Mouse (Mus musculus) G1E-ER4 (cell line): Measurements from ENCODE around the gene Dusp27. TPM values are rescaled to one million over a fixed set of nuclear protein-coding genes. Genes with fewer than 3 reads are reported as not detected.

ENCODE experiments used
- GATA1 ChIP-seq: IDR thresholded peaks from one replicate; pipeline ENCODE4 v1.8.0; 2012; ENCODE audit warnings: low read length, inconsistent platforms
- polyA plus RNA-seq: library from polyadenylated mRNA; stranded (reverse); fragments of >175 nt; gene quantifications from 2 replicates; pipeline ENCODE4 v1.2.3, GENCODE M21; 2012

The Dusp27 gene
- not detected in 2 replicates for polyA plus RNA-seq

DNA sequence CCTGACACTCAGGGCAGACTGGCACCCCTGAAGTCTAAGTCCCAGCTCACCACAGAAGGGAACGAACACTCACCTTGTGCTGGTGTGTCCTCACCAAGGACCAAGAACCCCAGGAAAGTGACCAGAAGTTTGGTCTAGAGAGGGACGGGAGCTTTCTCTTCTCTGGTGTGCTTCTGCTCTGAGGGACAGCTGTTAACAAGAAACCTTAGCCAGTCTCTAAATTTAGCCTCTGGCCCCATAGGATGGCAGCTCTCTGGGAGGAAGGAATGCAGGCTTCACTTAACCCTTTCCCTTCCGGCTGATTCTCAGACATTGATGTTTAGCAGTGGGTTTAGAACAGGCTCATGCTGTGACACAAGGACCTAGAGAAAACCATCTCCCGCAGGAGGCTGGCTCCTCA, at the start of gene Dusp27:
Gene Dusp27, minus strand, starts transcription at position 204 of the 400 bp plus-strand sequence.
- TF ChIP-seq GATA1 = no peak

DNA sequence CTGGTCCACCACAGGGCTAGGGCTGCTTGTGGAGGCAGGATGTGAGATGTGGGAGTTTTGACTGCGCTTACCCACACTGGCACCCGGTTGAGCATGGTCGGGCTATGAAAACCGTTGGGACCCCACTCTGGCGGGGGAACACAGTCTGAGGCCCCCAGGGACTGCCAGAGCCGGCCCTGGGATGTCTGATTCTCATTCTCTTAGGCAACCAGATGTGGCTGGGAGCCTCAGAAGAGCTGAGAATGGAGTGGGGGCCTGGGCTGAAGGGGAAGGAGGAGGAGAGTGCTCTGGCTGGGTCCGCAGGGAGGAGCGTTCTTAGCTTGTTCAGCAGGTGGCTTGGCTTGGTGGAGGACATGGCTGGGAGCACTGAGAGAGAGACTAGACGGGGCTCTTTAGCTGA, 45.9 kb upstream of the Dusp27 start:
- no peak for TF ChIP-seq GATA1

GRCm38 (mm10) chr1:166172992-166173391, 45.3 kb upstream of the Dusp27 start:
- no peak for TF ChIP-seq GATA1

GRCm38 (mm10) chr1:166170852-166171251, 43.1 kb upstream of the Dusp27 start:
- TF ChIP-seq GATA1 = no peak

GRCm38 (mm10) chr1:166169713-166170112, 42.0 kb upstream of the Dusp27 start:
- no peak for TF ChIP-seq GATA1

DNA sequence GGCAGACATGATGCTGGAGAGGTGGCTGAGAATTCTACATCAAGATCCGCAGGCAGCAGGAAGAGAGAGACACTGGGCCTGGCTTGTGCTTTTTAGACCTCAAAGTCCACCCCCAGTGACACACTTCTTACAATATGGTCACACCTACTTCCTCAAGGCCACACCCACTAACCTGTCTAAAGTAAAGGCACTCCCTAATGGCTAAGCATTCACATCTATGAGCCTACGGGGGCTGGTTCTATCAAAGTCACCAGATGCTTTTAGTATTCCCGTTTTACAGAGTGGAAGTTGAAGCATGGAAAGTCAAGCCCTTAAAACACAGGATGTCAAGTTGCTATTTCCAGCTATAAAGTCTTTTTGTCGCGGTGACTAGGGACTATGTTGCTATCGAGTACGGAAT, 40.3 kb upstream of the Dusp27 start:
- TF ChIP-seq GATA1 = no peak

- TF ChIP-seq GATA1 = no peak
Observed at GRCm38 (mm10) chr1:166167405-166167804, 39.7 kb upstream of the Dusp27 start.

- no peak for TF ChIP-seq GATA1
Observed at GRCm38 (mm10) chr1:166165159-166165558, 37.4 kb upstream of the Dusp27 start.

GRCm38 (mm10) chr1:166164580-166164979, 36.9 kb upstream of the Dusp27 start:
- no peak for TF ChIP-seq GATA1

DNA sequence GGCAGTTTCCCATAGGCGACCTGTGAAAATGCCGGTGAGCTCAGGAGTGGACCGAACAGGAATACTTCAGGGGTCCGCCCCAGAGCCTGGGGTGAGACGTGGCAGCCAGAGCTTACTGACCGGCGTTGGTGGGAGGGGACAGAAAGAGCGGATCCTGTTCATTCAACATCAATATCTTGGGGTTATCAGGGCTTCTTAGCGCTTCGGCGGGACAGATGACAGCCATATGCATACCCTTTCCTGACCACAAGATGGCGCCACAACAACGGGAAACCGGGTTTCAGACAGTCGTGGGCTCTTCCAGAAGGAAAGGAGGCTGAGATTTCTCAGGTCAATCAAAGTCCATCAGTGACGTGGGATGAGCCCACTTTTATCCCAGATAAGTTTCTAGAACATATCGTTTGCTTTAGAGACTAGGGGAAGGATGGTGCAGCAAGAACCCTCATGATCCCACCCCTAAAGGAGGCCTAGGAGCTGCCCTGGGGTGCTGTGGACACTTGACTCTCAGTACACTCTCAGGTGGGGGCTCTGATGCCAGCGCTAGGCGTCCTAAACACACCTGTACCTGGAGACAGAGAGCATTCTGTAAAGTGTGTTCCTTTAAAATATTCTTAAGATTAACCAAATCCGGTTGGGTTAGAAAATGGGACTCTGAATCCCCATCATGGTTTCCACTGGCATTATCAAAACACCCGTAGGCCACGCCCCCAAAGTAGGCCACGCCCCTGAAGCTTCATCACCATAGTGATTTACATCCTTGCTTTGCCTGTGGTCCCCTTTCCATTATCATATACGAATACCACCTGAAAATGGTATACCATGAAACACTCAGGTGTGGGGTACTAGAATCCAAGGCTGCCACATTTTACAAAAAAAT, 33.1 kb upstream of the Dusp27 start:
- TF ChIP-seq GATA1 = no peak

GRCm38 (mm10) chr1:166160111-166160510, 32.4 kb upstream of the Dusp27 start:
- no peak for TF ChIP-seq GATA1

GRCm38 (mm10) chr1:166158664-166159063, 30.9 kb upstream of the Dusp27 start:
- TF ChIP-seq GATA1 = no peak

GRCm38 (mm10) chr1:166157712-166158111, 30.0 kb upstream of the Dusp27 start:
- TF ChIP-seq GATA1 = no peak

DNA sequence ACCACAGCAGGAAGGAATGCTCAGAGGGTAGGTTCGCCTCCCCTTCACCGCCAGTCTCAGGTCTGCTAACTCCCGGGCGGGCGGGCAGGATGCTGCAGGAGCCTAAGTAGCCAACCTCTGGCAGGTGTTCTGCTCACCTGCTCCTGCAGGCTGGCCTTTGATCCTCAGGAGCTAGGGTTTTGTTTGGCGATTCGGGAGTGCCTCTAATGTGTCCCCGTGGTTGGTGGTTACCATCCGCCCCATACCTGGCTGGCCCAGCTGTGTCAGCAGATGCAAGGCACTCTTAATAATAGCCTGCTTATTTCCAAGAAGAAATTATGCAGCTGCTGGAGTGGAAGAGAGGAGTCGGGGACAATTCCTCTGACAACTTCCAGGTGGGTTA, 27.4 kb upstream of the Dusp27 start:
- TF ChIP-seq GATA1 = no peak

DNA sequence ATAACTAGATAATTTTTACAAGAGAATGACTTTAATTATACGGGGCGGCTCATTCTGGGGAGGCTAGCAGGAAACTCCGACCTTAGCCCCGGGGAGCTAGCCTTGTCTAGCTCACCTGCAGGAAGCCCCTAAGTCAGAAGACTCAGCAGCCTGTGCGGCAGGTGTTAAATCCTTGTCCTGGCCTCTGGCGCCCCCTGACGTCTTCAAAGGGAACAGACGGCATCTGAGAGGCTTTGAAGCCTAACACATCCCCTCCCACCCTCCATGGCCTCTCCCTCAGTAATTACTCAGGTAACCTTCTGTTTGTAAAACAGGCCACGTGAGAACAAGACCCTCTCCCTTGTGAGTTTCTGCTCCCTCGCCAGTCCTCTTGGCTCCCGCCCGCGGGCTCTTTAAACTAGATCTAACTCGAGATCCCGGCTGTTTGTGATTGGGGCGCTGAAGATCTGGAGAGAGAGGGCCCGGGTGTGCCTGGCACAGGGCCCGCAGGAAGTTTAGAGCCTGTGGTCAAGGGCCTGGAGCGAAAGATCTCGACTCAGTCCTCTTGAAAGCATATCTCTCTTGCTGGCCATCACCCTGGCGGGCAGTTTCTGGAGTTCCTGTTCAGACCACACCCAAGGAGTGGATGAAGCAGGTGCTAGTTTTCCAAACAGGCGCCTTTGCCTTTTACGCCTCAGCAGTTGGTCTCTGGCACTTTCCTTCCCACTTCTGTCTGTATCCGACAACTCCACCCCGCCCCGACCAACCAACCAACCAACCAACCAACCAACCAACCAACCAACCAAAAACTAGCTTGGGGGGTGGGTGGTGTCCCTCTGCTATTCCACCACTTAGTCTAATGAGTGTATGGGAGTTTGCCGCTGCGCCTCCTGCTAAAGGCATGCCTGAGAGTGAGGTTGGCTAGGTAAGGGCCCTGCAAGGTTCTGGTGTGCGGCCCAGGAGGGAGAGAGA, 26.7 kb upstream of the Dusp27 start:
- TF ChIP-seq GATA1 = no peak

- TF ChIP-seq GATA1 = no peak
Observed at GRCm38 (mm10) chr1:166153351-166154120, 25.8 kb upstream of the Dusp27 start.

DNA sequence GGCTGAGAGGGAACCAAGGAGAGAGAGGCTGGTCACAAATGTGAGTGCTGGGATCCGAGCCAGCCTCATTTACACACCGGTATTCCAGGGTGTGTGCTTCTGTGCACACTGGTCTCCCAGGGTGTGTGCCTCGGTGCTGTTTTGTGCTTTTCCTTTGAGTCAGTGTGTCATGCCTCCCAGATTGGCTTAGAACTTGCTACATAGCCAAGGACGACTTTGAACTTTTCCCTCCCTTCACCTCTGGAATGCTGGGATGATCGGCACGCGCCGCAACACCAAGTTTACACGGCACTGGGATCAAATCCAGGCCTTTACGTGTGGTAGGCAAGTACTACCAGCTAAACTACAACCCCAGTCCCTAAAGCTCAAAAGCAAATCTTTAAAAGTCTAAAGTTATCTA, 24.3 kb upstream of the Dusp27 start:
- no peak for TF ChIP-seq GATA1
